Mouse (Mus musculus) inflammation-experienced regulatory T-cells (primary cell): ENCODE measurements around the gene Dync1i2. TPM values are rescaled to one million over a fixed set of nuclear protein-coding genes. Genes with fewer than 3 reads are reported as not detected.

Experiments
- polyA plus RNA-seq, 2 experiments: library from polyadenylated mRNA; unstranded; fragments of 100-300 nt; shearing (Covaris generic); gene quantifications; one replicate each; pipeline ENCODE4 v1.2.1; 2017

The Dync1i2 gene
- 10 to 100 TPM; 43.4 to 45.7 TPM for polyA plus RNA-seq

DNA sequence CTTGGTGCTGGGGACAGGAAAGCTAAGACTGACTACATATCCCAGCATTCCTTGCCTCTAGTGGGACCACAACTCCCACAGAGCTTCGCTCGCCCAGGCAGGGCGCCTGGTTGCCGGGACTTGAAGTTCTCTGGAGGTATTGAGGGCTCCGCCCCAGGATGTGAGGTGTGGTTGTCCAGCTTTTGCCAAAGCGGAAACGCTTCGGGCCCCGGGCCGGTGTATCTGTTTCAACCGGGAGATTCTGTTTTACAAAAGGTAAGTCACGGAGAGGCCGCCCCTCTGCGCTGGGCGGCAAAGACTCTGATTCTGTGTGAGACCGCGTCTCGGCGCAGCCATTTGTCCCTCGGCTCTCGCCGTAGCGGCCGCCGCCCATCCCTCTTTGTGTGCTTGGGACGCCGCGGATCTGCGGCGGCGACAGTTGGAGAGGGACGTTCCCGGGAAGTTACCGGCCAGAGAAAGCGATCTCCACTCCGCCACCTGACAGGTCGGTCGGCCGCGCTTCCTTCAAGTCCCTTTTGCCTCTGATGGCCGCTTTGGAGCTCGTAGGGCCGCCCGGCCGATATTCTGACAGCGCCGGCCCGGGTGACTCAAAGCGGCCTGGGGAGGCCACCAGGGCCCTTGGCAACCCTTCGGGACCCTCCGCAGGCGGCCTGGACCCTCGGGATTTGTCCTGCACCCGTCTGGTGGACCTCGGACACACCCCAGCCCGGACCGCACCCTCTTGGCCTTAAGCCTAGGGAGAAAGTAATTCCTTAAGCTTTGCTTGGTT is at the start of gene Dync1i2:
Dync1i2 (plus strand) TSS at position 116 of the 769 bp plus-strand sequence.

Other genes with a start within 250 kb of the Dync1i2 start
- gene Dcaf17, start 156.4 kb upstream of the Dync1i2 start, polyA plus RNA-seq: 10 to 100 TPM; 37.9 to 38.6 TPM
- gene Mettl8, start 156.1 kb upstream of the Dync1i2 start, polyA plus RNA-seq: 10 to 100 TPM; 21.2 to 21.8 TPM
- under 1 TPM; 0.05 to 0.33 TPM for gene Cybrd1, start 93.8 kb upstream of the Dync1i2 start, polyA plus RNA-seq
- gene Slc25a12, start 156.0 kb downstream of the Dync1i2 start, polyA plus RNA-seq: 100 to 1,000 TPM in 1 of 2 experiments, 10 to 100 TPM in 1; 81.1 to 103 TPM
- 10 to 100 TPM; 57.3 to 72.2 TPM for gene Hat1, start 177.3 kb downstream of the Dync1i2 start, polyA plus RNA-seq
- 10 to 100 TPM; 28.8 to 38.6 TPM for gene Metap1d, start 241.6 kb downstream of the Dync1i2 start, polyA plus RNA-seq